Mouse (Mus musculus) heart, embryonic 16.5 days (tissue): ENCODE measurements around the gene Atg10. TPM values are rescaled to one million over a fixed set of nuclear protein-coding genes. Genes with fewer than 3 reads are reported as not detected.

Experiments used
- ATAC-seq: fragments of 200-750 bp; cut with Nextera tagmentation; replicated peaks from 2 replicates; pipeline ENCODE4 v1.8.0; 2017; ENCODE audit warnings: moderate number of reproducible peaks; ENCODE audit not compliant: insufficient read depth, low FRiP score; ENCODE audit errors: extremely low read depth
- H3K27ac ChIP-seq: fragments of 300-500 bp; sonication (generic); 2 replicates; pipeline ENCODE4 v1.5.1; 2014; ENCODE audit warnings: mild to moderate bottlenecking, low read length, control low read depth, moderate library complexity
- H3K27me3 ChIP-seq: fragments of 300-500 bp; sonication (generic); 2 replicates; pipeline ENCODE4 v1.6.1; 2014; ENCODE audit warnings: low read length, mixed read lengths; ENCODE audit not compliant: control insufficient read depth, insufficient read depth
- H3K36me3 ChIP-seq: fragments of 300-500 bp; sonication (generic); 2 replicates; pipeline ENCODE4 v1.6.1; 2014; ENCODE audit not compliant: control insufficient read depth, insufficient read depth
- H3K4me1 ChIP-seq: fragments of 300-500 bp; sonication (generic); 2 replicates; pipeline ENCODE4 v1.6.1; 2014; ENCODE audit warnings: low read length, mixed read lengths; ENCODE audit not compliant: control insufficient read depth, insufficient read depth
- H3K4me2 ChIP-seq: fragments of 300-500 bp; sonication (generic); 2 replicates; pipeline ENCODE4 v1.6.1; 2014; ENCODE audit warnings: low read depth, mild to moderate bottlenecking, control low read depth, low read length
- H3K4me3 ChIP-seq: fragments of 300-500 bp; sonication (generic); 2 replicates; pipeline ENCODE4 v1.5.1; 2014; ENCODE audit warnings: mild to moderate bottlenecking, control low read depth, low read length
- H3K9ac ChIP-seq: fragments of 300-500 bp; sonication (generic); 2 replicates; pipeline ENCODE4 v1.6.1; 2014; ENCODE audit warnings: low read length, control low read depth
- H3K9me3 ChIP-seq: fragments of 300-500 bp; sonication (generic); replicated peaks from 2 replicates; pipeline ENCODE4 v1.6.1; 2016; ENCODE audit warnings: low read length; ENCODE audit not compliant: control insufficient read depth
- WGBS: fragments of 180-500 bp; shearing (Covaris S2); extraction: QIAGEN DNeasy Blood & Tissue Kit; methylation state at CpG from one replicate; pipeline ENCODE4 v1.1.7; 2014; 5-methylcytosine and 5-hydroxymethylcytosine counted together
- polyA plus RNA-seq: library from polyadenylated mRNA; unstranded; fragments of >200 nt; fragmentation: Nextera tagmentation; extraction: Ambion mirVana; gene quantifications from 2 replicates; pipeline ENCODE4 v1.2.1, GENCODE M21; 2015

Atg10 gene
- polyA plus RNA-seq, 1 experiment from 2014 or later = 31.3 TPM

DNA sequence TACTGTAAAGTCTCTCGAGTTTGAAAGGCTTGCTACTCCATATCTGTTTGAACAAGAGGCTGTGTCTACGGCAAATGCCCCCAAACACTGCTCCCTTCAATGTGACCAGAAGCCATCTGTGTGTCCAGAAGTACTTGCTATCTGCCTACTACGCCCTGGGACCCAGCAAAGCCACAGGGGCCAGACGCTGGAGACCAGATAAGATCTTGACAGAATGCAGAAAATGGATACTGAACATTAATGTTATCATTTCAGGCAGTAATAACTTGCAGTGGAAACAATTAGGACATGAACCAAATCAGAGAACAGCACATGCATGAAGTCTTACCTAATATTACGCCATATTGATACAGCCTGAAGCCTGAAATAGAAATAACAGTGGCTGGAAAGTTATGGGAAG, 56.2 kb downstream of the Atg10 start:
- no peak for ATAC-seq
- H3K9ac ChIP-seq = no peak overlapping the region
- H3K36me3 ChIP-seq = no peaks in the 10 kb centered on the region
- no peak overlapping the region for H3K27ac ChIP-seq
- no peaks in the 10 kb centered on the region for H3K9me3 ChIP-seq
- no peaks in the 10 kb centered on the region for H3K27me3 ChIP-seq
- WGBS = 42% methylated on average over 5 of the region's 5 CpGs
- peaks cover 28% of the 10 kb centered on the region for H3K4me1 ChIP-seq
- no peak overlapping the region for H3K4me2 ChIP-seq
- no peak overlapping the region for H3K4me3 ChIP-seq

- Histone ChIP-seq H3K27me3 (no peaks in the 10 kb centered on the region), H3K9ac (no peak overlapping the region), H3K9me3 (no peaks in the 10 kb centered on the region), H3K36me3 (no peaks in the 10 kb centered on the region), H3K4me3 (no peak overlapping the region), H3K4me1 (peaks cover 32% of the 10 kb centered on the region), H3K4me2 (no peak overlapping the region), H3K27ac (no peak overlapping the region)
- no peak for ATAC-seq
- WGBS = 70% methylated on average over 7 of the region's 7 CpGs
Measured at GRCm38 (mm10) chr13:91166286-91166685, 57.5 kb downstream of the Atg10 start.

GRCm38 (mm10) chr13:91165200-91165599, 58.6 kb downstream of the Atg10 start:
- Histone ChIP-seq H3K27ac (peak overlapping the region; percentile 72), H3K9ac (peak overlapping the region; percentile 3; the same call in 1 of the 2 replicates), H3K9me3 (no peaks in the 10 kb centered on the region), H3K27me3 (no peaks in the 10 kb centered on the region), H3K4me1 (peaks cover 32% of the 10 kb centered on the region), H3K4me2 (0 out of 2 replicates have a peak overlapping the region, but pooled peaks have one; percentile 17), H3K4me3 (no peak overlapping the region), H3K36me3 (no peaks in the 10 kb centered on the region)
- WGBS = 50% methylated on average over 6 of the region's 6 CpGs
- ATAC-seq = peak; percentile 42

DNA sequence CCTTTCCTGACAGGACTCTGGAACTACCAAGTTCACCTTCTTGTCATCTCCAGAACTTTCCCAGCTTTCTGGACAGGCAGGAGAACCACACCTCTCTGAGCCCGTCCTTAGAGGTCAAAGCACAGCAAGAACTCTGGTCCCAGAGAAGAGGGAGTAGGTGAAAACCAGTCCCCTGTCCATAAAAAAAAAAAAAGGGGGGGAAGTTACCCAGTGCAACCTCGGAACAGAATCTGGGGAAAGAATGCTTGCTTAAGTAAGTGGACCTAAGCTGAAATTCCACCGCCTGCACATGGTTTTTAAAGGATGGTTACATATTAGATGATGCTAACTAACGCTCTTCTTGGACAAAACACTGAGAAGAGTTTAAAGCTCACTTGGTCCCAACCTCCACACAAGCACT, 60.5 kb downstream of the Atg10 start:
- Histone ChIP-seq H3K9me3 (no peaks in the 10 kb centered on the region), H3K4me3 (no peak overlapping the region), H3K9ac (no peak overlapping the region), H3K36me3 (no peaks in the 10 kb centered on the region), H3K27me3 (no peaks in the 10 kb centered on the region), H3K4me2 (no peak overlapping the region), H3K27ac (no peak overlapping the region), H3K4me1 (peaks cover 25% of the 10 kb centered on the region)
- 70% methylated on average over 4 of the region's 4 CpGs for WGBS
- no peak for ATAC-seq

GRCm38 (mm10) chr13:91162452-91162851, 61.3 kb downstream of the Atg10 start:
- Histone ChIP-seq H3K4me2 (no peak overlapping the region), H3K27ac (no peak overlapping the region), H3K9me3 (no peaks in the 10 kb centered on the region), H3K4me3 (no peak overlapping the region), H3K4me1 (peaks cover 22% of the 10 kb centered on the region), H3K9ac (no peak overlapping the region), H3K27me3 (no peaks in the 10 kb centered on the region), H3K36me3 (no peaks in the 10 kb centered on the region)
- WGBS = 47% methylated on average over 5 of the region's 5 CpGs
- ATAC-seq = no peak; the same call in 1 of the 2 replicates

DNA sequence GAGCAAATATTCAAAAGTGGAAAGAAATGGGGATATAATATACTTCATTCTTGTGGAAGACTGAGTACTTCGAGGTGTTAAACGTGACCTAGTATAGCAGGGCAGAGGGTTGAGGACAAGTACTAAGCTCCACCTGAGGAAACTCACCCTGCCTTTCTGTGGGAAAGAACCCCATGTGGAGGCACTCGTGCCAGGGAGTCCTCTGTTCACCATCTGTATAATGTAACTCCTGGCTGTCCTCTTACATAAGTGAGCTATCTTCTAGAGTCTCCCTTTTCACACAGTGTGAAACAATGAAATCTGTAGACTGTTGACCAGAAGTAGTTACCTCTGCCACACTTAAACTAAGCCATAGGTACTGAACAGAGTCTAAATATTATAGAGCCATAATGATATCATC, 63.2 kb downstream of the Atg10 start:
- peaks cover 19% of the 10 kb centered on the region for H3K4me1 ChIP-seq
- H3K9ac ChIP-seq = no peak overlapping the region
- 83% methylated on average over 3 of the region's 3 CpGs for WGBS
- no peaks in the 10 kb centered on the region for H3K9me3 ChIP-seq
- ATAC-seq = no peak
- no peaks in the 10 kb centered on the region for H3K27me3 ChIP-seq
- no peak overlapping the region for H3K27ac ChIP-seq
- no peak overlapping the region for H3K4me3 ChIP-seq
- H3K36me3 ChIP-seq = no peaks in the 10 kb centered on the region
- H3K4me2 ChIP-seq = no peak overlapping the region

GRCm38 (mm10) chr13:91159881-91160280, 63.9 kb downstream of the Atg10 start:
- Histone ChIP-seq H3K4me1 (peaks cover 13% of the 10 kb centered on the region), H3K36me3 (no peaks in the 10 kb centered on the region), H3K27ac (no peak overlapping the region), H3K9ac (no peak overlapping the region), H3K9me3 (no peaks in the 10 kb centered on the region), H3K4me3 (no peak overlapping the region), H3K27me3 (no peaks in the 10 kb centered on the region), H3K4me2 (no peak overlapping the region)
- no peak for ATAC-seq
- WGBS = 82% methylated on average over 2 of the region's 2 CpGs

- Histone ChIP-seq H3K36me3 (no peaks in the 10 kb centered on the region), H3K27ac (no peak overlapping the region), H3K9me3 (no peaks in the 10 kb centered on the region), H3K4me3 (no peak overlapping the region), H3K27me3 (no peaks in the 10 kb centered on the region), H3K9ac (no peak overlapping the region), H3K4me1 (peaks cover 5% of the 10 kb centered on the region; the same call in 1 of the 2 replicates), H3K4me2 (no peak overlapping the region)
- ATAC-seq = no peak
- WGBS = 86% methylated on average over 4 of the region's 4 CpGs
Measured at GRCm38 (mm10) chr13:91157941-91158340, 65.8 kb downstream of the Atg10 start.

DNA sequence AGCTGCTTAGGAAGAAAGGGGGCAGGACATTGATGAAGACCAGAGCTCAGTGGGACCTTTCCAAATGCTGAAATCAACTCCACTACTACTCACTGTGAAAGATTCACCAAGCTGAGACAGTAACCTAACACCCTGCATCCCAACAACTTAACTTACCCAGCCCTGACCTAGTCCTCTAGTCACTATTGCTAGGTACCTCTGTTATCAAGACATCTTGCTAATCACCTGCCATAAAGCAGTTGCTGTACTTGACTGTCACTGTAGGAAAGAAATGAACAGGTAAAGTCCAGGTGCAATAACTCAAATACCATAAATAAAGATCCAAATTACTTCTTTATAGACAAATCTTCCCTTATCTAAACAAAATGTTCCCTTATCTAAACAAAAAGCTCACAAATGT, 66.3 kb downstream of the Atg10 start:
- no peaks in the 10 kb centered on the region for H3K9me3 ChIP-seq
- H3K4me2 ChIP-seq = no peak overlapping the region
- ATAC-seq = no peak
- no peaks in the 10 kb centered on the region for H3K27me3 ChIP-seq
- peaks cover 2% of the 10 kb centered on the region; the same call in 1 of the 2 replicates for H3K4me1 ChIP-seq
- H3K36me3 ChIP-seq = no peaks in the 10 kb centered on the region
- no peak overlapping the region for H3K27ac ChIP-seq
- H3K4me3 ChIP-seq = no peak overlapping the region
- H3K9ac ChIP-seq = no peak overlapping the region

DNA sequence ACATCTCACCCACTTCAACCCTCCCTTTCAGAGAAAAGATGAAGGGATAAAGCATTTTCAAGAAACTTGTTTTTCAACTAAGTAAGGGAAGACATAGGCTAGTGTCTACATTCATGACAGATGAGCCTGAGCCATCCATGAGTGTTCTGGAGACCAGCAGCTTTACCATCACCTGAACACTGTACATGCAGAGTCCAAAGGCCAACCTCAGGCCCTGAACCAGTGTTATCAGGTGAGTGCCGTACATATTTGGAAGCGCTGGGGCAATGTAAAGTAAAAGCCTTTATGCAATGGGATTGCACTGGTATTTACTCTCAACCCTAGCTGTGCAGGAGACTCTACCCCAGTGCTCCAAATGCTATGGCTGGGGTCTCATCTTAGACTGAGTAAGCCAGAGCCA, 66.8 kb downstream of the Atg10 start:
- no peak overlapping the region for H3K4me3 ChIP-seq
- no peak overlapping the region for H3K9ac ChIP-seq
- H3K4me1 ChIP-seq = no peaks in the 10 kb centered on the region
- no peaks in the 10 kb centered on the region for H3K36me3 ChIP-seq
- no peak overlapping the region for H3K27ac ChIP-seq
- WGBS = 95% methylated on average over 2 of the region's 2 CpGs
- no peak for ATAC-seq
- no peaks in the 10 kb centered on the region for H3K27me3 ChIP-seq
- H3K4me2 ChIP-seq = no peak overlapping the region
- no peaks in the 10 kb centered on the region for H3K9me3 ChIP-seq
